Mouse (Mus musculus) midbrain, embryonic 14.5 days (tissue): ENCODE results near the gene Ngb. TPM values are rescaled to one million over a fixed set of nuclear protein-coding genes. Genes with fewer than 3 reads are reported as not detected.

ENCODE experiments used
- ATAC-seq: fragments of 200-750 bp; cut with Nextera tagmentation; 2 replicates; pipeline ENCODE4 v1.8.0; 2017; ENCODE audit warnings: moderate number of reproducible peaks, moderate library complexity; ENCODE audit not compliant: low FRiP score, low TSS enrichment
- DNase-seq: peaks from one replicate; pipeline ENCODE4 v3.0.0-alpha.2; 2015
- H3K27ac ChIP-seq: fragments of 300-500 bp; sonication (generic); replicated peaks from 2 replicates; pipeline ENCODE4 v1.5.1; 2014; ENCODE audit warnings: mild to moderate bottlenecking, low read depth, low read length, moderate library complexity
- H3K27me3 ChIP-seq: fragments of 300-500 bp; sonication (generic); 2 replicates; pipeline ENCODE4 v1.6.1; 2014; ENCODE audit warnings: low read length, control low read depth, mixed read lengths; ENCODE audit not compliant: control insufficient read depth, insufficient read depth
- H3K36me3 ChIP-seq: fragments of 300-500 bp; sonication (generic); 2 replicates; pipeline ENCODE4 v1.6.1; 2014; ENCODE audit warnings: low read length, control low read depth; ENCODE audit not compliant: control insufficient read depth, insufficient read depth
- H3K4me1 ChIP-seq: fragments of 300-500 bp; sonication (generic); 2 replicates; pipeline ENCODE4 v1.6.1; 2014; ENCODE audit warnings: mild to moderate bottlenecking, antibody characterized with exemption, low read length, control low read depth; ENCODE audit not compliant: control insufficient read depth, insufficient read depth
- H3K4me2 ChIP-seq: fragments of 300-500 bp; sonication (generic); 2 replicates; pipeline ENCODE4 v1.6.1; 2014; ENCODE audit warnings: mild to moderate bottlenecking, low read length, moderate library complexity
- H3K4me3 ChIP-seq: fragments of 300-500 bp; sonication (generic); replicated peaks from 2 replicates; pipeline ENCODE4 v1.5.1; 2014; ENCODE audit warnings: low read depth, low read length
- H3K9ac ChIP-seq: fragments of 300-500 bp; sonication (generic); replicated peaks from 2 replicates; pipeline ENCODE4 v1.6.1; 2014; ENCODE audit warnings: mild to moderate bottlenecking, low read length, moderate library complexity
- H3K9me3 ChIP-seq: fragments of 300-500 bp; sonication (generic); 2 replicates; pipeline ENCODE4 v1.6.1; 2016; ENCODE audit warnings: low read length, control low read depth, mixed read lengths; ENCODE audit not compliant: control insufficient read depth
- WGBS: fragments of 180-500 bp; shearing (Covaris S2); extraction: QIAGEN DNeasy Blood & Tissue Kit; methylation state at CpG from one replicate; pipeline ENCODE4 v1.1.7; 2014; 5-methylcytosine and 5-hydroxymethylcytosine counted together
- polyA plus RNA-seq: library from polyadenylated mRNA; unstranded; fragments of >200 nt; fragmentation: Nextera tagmentation; extraction: Ambion mirVana; gene quantifications from 2 replicates; pipeline ENCODE4 v1.2.1, GENCODE M21; 2014

The Ngb gene
- polyA plus RNA-seq, 1 experiment from 2014 or later: 3.8 TPM

DNA sequence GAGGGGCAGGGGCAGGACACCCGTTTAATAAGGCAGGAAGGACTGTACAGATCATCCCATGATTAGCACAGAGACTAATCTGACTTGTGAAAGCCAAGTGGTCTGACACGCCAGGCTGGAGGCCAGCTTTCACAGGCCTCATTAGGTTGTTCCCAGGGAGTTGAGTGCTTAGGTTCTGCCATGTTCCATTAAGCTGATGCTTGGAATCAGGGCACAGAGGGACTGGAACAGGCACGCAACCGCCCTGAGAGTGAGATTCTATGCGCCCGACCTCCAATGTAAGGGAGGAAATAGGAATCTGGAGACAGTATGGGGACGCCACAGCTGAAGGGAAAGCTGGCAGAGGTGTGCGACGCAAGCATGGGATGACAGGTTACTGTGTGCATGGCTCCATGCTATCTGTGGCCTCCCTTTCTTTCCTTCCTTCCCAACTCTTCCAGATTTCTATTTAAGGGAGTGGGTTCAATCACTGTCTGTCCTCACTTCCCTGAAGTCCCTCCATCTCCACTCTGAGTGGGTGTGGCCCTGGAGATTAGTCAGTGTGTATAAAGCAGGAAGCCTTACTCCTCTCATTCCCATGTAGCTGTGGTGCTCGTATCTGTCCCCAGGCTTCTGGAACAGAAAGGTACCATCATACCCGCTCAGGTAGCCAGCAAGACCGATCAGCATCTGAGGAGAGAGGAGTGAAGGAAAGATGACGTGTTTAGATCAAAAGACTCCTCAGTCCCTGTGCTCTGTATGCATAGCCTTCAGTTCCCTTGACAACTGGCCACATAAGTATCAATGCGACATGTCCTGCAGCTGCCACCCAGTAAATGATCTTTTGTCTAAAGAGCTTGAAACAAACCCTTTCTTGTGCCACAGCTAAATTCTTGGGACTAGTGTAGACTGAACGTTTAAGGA lies 35.4 kb upstream of the Ngb start:
- Histone ChIP-seq H3K9me3 (no peaks in the 10 kb centered on the region), H3K4me1 (0 out of 2 replicates have a peak, but pooled peaks cover 3% of the 10 kb centered on the region), H3K4me3 (no peak overlapping the region), H3K27ac (peak overlapping the region; percentile 39; the same call in 1 of the 2 replicates), H3K9ac (no peak overlapping the region), H3K4me2 (no peak overlapping the region), H3K36me3 (peaks cover 13% of the 10 kb centered on the region; the same call in 1 of the 2 replicates), H3K27me3 (no peaks in the 10 kb centered on the region)
- DNase-seq: peak; percentile 58
- 40% methylated on average over 15 of the region's 15 CpGs for WGBS
- ATAC-seq: peak; percentile 70

DNA sequence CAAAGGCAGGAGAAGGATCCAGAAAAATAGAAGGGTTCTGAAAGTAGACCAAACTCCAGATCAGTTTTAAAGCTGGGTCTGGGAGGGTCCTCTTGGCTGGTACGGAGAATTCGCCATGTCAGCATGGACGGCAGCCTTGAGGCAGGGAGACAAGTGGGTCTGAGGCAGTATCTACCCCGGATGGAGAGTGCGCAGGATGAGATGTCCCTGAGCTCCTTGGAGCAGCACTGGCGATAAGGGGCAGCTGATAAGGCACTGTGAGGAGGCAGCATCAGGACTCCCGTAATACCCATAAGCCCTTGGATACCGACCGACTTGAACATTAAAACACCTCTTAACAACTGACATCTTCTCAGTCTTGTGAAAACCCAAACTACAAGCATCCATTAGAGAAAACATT lies 30.4 kb upstream of the Ngb start:
- Histone ChIP-seq H3K27me3 (no peaks in the 10 kb centered on the region), H3K9ac (no peak overlapping the region), H3K9me3 (no peaks in the 10 kb centered on the region), H3K4me3 (no peak overlapping the region), H3K4me2 (no peak overlapping the region), H3K27ac (no peak overlapping the region), H3K36me3 (peaks cover 31% of the 10 kb centered on the region; the same call in 1 of the 2 replicates), H3K4me1 (0 out of 2 replicates have a peak, but pooled peaks cover 2% of the 10 kb centered on the region)
- WGBS: 94% methylated on average over 9 of the region's 9 CpGs
- DNase-seq (no peak), ATAC-seq (no peak)

DNA sequence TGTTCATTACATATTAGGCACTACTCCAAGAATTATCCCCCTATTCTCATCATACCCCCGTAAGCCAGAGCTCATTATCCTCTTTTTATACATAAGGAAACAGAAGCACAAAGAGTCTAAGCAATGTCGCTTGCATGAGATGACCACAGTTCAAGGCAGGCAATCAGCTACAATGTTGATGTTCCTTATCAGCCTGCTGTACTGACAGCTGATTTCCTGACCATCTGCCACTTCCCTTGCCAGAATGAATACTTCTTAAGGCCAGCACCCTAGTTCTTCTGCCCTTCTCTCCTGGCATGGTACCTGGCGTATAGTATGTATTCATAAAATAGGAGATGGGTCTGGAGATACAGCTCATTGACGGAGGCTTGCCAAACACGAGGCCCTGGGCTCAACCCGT lies 29.9 kb upstream of the Ngb start:
- Histone ChIP-seq H3K27me3 (no peaks in the 10 kb centered on the region), H3K9ac (no peak overlapping the region), H3K4me2 (no peak overlapping the region), H3K4me3 (no peak overlapping the region), H3K36me3 (peaks cover 36% of the 10 kb centered on the region; the same call in 1 of the 2 replicates), H3K9me3 (no peaks in the 10 kb centered on the region), H3K27ac (no peak overlapping the region), H3K4me1 (no peaks in the 10 kb centered on the region)
- ATAC-seq: no peak
- DNase-seq: no peak
- 93% methylated on average over 6 of the region's 6 CpGs for WGBS

DNA sequence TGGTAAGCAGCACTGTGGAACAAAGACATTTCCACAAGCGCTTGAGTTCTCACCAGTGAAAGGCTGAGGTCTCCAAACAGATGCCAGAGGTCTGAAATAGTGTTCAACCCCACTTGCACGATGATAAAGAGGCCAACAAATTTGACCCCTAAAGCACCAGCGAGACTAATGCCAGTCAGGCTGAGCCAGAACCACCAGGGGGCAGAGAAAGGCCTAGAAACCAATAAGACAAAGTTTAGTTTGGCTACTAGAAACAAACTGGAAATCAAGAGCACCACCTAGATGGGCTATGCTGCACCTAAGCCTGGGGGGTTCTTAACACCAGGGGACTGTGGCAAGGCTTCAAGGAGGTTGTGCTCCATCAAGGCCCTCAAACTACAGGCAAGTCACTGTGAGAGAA lies 29.3 kb upstream of the Ngb start:
- ATAC-seq: no peak
- no peak overlapping the region for H3K27ac ChIP-seq
- DNase-seq: peak; percentile 65

DNA sequence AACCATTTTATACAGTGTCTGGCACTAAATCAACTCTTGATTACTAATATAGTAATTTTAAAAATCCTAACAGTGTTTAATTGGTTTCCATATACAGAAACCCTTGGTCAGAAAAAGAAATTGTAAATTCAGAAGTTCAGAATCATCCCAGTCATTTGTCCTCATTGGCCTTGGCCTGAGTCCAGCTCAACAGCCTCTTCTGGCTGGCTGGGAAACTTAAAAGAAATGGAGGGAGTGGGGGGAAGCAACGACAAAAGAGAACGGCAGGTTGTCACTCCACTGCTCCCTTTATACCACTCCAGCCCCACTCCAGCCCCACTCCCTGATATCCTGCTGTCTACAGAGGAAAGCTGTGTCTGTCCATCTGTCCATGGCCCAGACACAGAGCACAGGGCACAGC lies 28.8 kb upstream of the Ngb start:
- H3K9ac ChIP-seq: no peak overlapping the region
- H3K36me3 ChIP-seq: peaks cover 42% of the 10 kb centered on the region; the same call in 1 of the 2 replicates
- peak; percentile 7 for DNase-seq
- H3K9me3 ChIP-seq: no peaks in the 10 kb centered on the region
- no peaks in the 10 kb centered on the region for H3K27me3 ChIP-seq
- H3K4me1 ChIP-seq: no peaks in the 10 kb centered on the region
- no peak overlapping the region for H3K4me3 ChIP-seq
- ATAC-seq: no peak
- no peak overlapping the region for H3K4me2 ChIP-seq
- H3K27ac ChIP-seq: no peak overlapping the region
- 58% methylated on average over 2 of the region's 2 CpGs for WGBS

More for the DNA sequence above, 29.3 kb upstream of the Ngb start:
- Histone ChIP-seq H3K4me1 (no peaks in the 10 kb centered on the region), H3K4me2 (no peak overlapping the region), H3K36me3 (peaks cover 42% of the 10 kb centered on the region; the same call in 1 of the 2 replicates), H3K4me3 (no peak overlapping the region), H3K9ac (no peak overlapping the region), H3K9me3 (no peaks in the 10 kb centered on the region), H3K27me3 (no peaks in the 10 kb centered on the region)
- 64% methylated on average over 3 of the region's 3 CpGs for WGBS

DNA sequence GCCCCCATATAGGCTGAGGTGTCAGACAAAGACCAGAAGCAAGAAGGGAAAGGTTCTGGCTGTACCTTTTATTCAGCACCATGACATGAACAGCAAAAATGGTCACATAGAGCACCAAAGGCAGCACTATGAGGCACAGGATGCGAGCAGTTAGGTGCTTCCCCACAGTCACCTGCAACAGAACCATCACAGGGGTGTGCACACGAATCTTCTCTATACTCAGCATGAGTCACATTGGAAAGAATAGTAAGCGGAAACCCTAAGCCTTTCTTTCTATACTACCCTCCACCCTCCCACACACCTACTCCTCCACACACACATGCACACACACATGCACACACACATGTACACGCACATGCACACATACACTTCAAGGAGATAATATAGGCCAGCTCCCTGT lies 27.9 kb upstream of the Ngb start:
- Histone ChIP-seq H3K4me2 (no peak overlapping the region), H3K4me1 (no peaks in the 10 kb centered on the region), H3K36me3 (peaks cover 47% of the 10 kb centered on the region; the same call in 1 of the 2 replicates), H3K27me3 (no peaks in the 10 kb centered on the region), H3K27ac (no peak overlapping the region), H3K4me3 (no peak overlapping the region), H3K9ac (no peak overlapping the region), H3K9me3 (no peaks in the 10 kb centered on the region)
- 96% methylated on average over 4 of the region's 4 CpGs for WGBS
- ATAC-seq: no peak
- no peak for DNase-seq

DNA sequence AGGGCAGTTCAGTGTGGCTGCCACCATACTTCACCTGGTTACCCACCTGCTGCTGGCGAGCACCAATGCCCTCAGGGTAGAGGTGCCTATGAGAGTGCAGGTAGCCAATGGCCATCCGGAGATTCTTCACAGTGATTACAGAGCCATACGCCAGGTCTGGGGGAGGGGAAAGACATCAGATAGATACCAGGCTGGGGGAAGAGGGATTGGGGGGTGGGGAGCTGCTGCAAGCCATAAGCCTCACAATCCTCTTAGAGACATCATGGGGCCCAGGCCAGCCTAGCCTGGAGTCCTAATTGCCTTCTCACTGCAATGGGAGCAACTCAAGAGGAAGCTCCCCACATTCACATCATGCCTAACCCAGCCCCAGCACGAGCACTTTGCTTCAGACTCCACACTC lies 24.9 kb upstream of the Ngb start:
- H3K9ac ChIP-seq: no peak overlapping the region
- WGBS: 54% methylated on average over 4 of the region's 4 CpGs
- no peak overlapping the region for H3K27ac ChIP-seq
- H3K9me3 ChIP-seq: no peaks in the 10 kb centered on the region
- no peak overlapping the region for H3K4me2 ChIP-seq
- H3K36me3 ChIP-seq: peaks cover 55% of the 10 kb centered on the region
- DNase-seq (no peak), ATAC-seq (no peak)
- H3K27me3 ChIP-seq: no peaks in the 10 kb centered on the region
- no peak overlapping the region for H3K4me3 ChIP-seq
- H3K4me1 ChIP-seq: no peaks in the 10 kb centered on the region

DNA sequence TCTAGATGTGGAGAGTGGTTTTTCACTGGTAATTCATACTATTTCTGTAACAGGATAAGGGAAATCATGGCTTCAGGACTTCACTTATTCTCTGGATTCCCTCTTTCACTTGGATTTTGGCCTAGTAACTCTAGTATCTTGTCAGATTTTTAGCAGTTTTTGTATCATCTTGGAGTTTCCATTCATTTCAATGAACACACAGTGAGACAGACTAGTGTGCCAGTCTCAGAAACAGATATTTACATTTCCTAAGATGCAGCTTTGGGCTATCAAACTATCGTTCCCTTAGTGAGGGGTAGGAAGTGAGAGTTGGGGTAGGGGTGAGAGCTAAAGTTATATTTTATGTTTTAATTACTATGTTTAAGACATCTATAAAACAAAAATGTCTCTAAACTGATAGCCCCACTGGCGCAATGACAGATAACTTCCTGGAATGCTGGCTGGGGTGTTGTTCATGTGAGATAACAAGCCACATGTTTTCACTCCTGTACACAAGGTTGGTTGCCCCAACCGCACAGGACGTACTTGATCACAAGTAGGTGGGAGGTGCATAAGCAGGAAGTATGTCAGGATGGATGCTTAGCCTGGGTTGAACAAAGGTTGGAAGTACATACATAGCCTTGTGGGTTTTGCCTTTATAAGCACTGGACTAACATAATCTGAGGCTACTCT lies 19.7 kb upstream of the Ngb start:
- H3K9ac ChIP-seq: no peak overlapping the region
- H3K27me3 ChIP-seq: no peaks in the 10 kb centered on the region
- H3K9me3 ChIP-seq: no peaks in the 10 kb centered on the region
- over 99% methylated on average over 4 of the region's 4 CpGs for WGBS
- H3K4me3 ChIP-seq: no peak overlapping the region
- DNase-seq (no peak), ATAC-seq (no peak)
- H3K4me2 ChIP-seq: no peak overlapping the region
- no peak overlapping the region for H3K27ac ChIP-seq
- H3K36me3 ChIP-seq: peaks cover 71% of the 10 kb centered on the region
- no peaks in the 10 kb centered on the region for H3K4me1 ChIP-seq
